Mouse (Mus musculus) lung, postnatal 36 days (tissue): ENCODE results near the gene Tm2d3.
A peak's percentile ranks its signal among the peaks of the same experiment; 100 is the strongest.

ENCODE experiments used
- DNase-seq: peaks from one replicate; pipeline ENCODE4 v3.0.0; 2022; ENCODE audit warnings: mixed read lengths

Tm2d3 gene

GRCm38 (mm10) chr7:65690869-65691268, at the start of gene Tm2d3:
Tm2d3 (plus strand) TSS chr7:65691169.
- DNase-seq: no peak

- peak; percentile 13 for DNase-seq
Measured at GRCm38 (mm10) chr7:65642371-65643304, 48.3 kb upstream of the Tm2d3 start.

- DNase-seq: peak; percentile 72
Measured at GRCm38 (mm10) chr7:65643861-65644421, 47.0 kb upstream of the Tm2d3 start.

GRCm38 (mm10) chr7:65644643-65645351, 46.2 kb upstream of the Tm2d3 start, which contains the start of gene Tarsl2:
Tarsl2 (plus strand) TSS chr7:65644898.
- DNase-seq: peak; percentile 98

- DNase-seq: no peak
Measured at GRCm38 (mm10) chr7:65645996-65646395, 45.0 kb upstream of the Tm2d3 start.

- no peak for DNase-seq
Measured at GRCm38 (mm10) chr7:65650662-65651061, 40.3 kb upstream of the Tm2d3 start.

- DNase-seq: no peak
Measured at GRCm38 (mm10) chr7:65657490-65658120, 33.4 kb upstream of the Tm2d3 start.

GRCm38 (mm10) chr7:65663225-65663790, 27.7 kb upstream of the Tm2d3 start:
- DNase-seq: no peak

GRCm38 (mm10) chr7:65663886-65664285, 27.1 kb upstream of the Tm2d3 start:
- DNase-seq: no peak

- no peak for DNase-seq
Measured at GRCm38 (mm10) chr7:65667491-65667890, 23.5 kb upstream of the Tm2d3 start.

- DNase-seq: no peak
Measured at GRCm38 (mm10) chr7:65678050-65678449, 12.9 kb upstream of the Tm2d3 start.

- no peak for DNase-seq
Measured at GRCm38 (mm10) chr7:65678900-65679595, 11.9 kb upstream of the Tm2d3 start.

- no peak for DNase-seq
Measured at GRCm38 (mm10) chr7:65681166-65681565, 9.8 kb upstream of the Tm2d3 start.

- DNase-seq: no peak
Measured at GRCm38 (mm10) chr7:65684256-65684835, 6.6 kb upstream of the Tm2d3 start.

GRCm38 (mm10) chr7:65686664-65687063, 4.3 kb upstream of the Tm2d3 start:
- DNase-seq: no peak

- DNase-seq: no peak
Measured at GRCm38 (mm10) chr7:65691929-65692605, 1.1 kb downstream of the Tm2d3 start.

GRCm38 (mm10) chr7:65692883-65693282, 1.9 kb downstream of the Tm2d3 start:
- DNase-seq: peak; percentile 74

- DNase-seq: peak; percentile 86
Measured at GRCm38 (mm10) chr7:65693301-65693821, 2.4 kb downstream of the Tm2d3 start.

- peak; percentile 50 for DNase-seq
Measured at GRCm38 (mm10) chr7:65696450-65696849, 5.5 kb downstream of the Tm2d3 start.

- DNase-seq: no peak
Measured at GRCm38 (mm10) chr7:65702076-65702475, 11.1 kb downstream of the Tm2d3 start.

- peak; percentile 87 for DNase-seq
Measured at GRCm38 (mm10) chr7:65704818-65705242, 13.9 kb downstream of the Tm2d3 start.
